Mouse (Mus musculus) cerebellum, adult 11-12 months (tissue): ENCODE data around the gene Vmn2r5.
"Not testable (repeated sequence)": the region's sequence is repeated elsewhere in the genome, so short reads cannot be mapped to it uniquely, and the experiment has no call there.

ENCODE experiments used
- DNase-seq: peaks from one replicate; pipeline ENCODE4 v3.0.0; 2022

Gene Vmn2r5

DNA sequence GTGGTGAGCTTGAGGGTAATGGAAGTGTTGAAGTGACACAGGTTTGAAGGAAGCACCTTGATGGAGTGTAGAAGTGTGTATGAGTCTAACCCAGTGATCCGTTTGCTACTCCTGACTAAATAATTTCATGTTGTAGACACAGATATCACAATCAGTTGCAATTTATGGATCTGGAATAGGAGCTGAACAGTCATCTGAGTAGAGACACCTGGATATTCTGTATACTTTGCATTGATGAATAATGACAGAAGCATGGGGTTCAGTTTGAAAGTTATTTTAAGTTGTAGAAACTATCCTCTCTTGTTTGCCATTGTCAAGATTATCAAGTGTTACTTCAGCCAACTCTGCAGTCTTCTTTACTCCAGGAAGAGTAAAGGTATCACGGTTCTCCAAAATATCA is at the start of gene Vmn2r5:
TSS of gene Vmn2r5 (minus strand) at position 101 of the 400 bp plus-strand sequence.
- not testable (repeated sequence) for DNase-seq

DNA sequence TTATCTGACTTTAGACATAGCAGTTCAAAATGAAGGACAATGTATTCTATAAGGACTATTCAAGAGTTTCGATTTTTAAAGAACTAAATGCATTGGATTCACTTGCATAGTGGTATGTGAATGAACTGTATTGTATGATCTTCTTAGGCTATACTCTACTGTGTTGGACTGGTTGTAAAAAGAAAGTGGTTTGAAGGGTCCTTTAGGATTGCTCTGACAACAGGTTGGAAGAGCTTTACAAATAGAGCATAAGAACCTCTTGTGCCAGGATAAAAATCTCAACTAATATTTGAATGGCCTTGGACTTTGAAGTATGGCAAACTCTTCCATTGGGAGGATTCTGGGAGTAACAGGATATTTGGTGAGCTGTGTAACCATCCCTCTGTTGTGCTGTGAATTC is 13.9 kb upstream of the Vmn2r5 start:
- DNase-seq, result not testable (repeated sequence)
